8 mouse cellular contexts compared by ENCODE assay signal in the genomic region with DNA sequence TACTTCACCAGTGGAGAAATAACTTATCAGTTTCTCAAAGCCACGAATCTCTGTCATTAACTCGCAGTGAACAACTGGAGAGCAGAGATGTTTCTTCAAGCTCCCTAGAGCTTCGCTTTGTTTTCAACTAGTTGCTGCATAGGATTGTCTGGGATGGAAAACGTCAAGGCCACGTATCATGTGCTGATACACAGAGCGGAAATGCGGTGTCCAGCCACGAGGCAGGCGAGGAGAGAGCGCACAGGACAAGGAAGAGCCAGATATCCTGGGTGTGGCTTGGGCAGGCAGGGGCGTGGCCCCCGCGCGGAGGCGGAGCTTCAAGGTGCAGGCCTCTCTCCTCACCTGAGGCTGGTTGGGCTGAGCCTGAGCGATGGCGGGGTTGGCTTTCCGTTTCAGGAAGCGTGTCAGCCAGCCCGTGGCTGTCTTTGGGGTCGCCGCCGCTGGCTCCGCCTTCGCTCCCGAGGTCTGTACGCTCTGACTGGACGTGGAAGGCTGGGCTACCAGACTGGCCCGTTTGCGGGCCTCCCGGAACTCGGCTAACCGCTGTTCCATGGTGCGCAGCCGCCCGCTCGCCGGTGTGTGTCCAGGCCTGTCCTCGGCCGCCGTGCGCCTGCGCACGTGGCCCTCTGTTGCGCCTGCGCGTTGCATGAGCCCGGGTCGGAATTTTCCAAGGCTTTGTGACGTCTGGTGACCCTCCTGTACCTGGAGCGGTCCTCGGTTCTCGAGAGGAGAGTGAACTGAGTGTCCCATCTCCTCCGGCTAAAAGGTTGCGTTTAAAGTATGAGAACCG. TPM values are rescaled to one million over a fixed set of nuclear protein-coding genes. Genes with fewer than 3 reads are reported as not detected.
A peak's percentile ranks its signal among the peaks of the same experiment; 100 is the strongest.
DNase-seq lines count a peak whose midpoint lies in the region; ATAC-seq and TF ChIP-seq lines count a peak whose summit lies in the region.

No protein-coding gene starts in this region.

- H3ac ChIP-seq in C2C12 (ENCODE audit: control insufficient read depth, insufficient read length, low read depth): peak overlapping the region; percentile 55
- H3ac ChIP-seq in myocyte (ENCODE audit: control insufficient read depth, insufficient read length): peak overlapping the region; percentile 31

- H3K36me3 ChIP-seq in C2C12 (ENCODE audit: control insufficient read depth, insufficient read depth) (no peaks in the 10 kb centered on the region), myocyte (ENCODE audit: control insufficient read depth, insufficient read depth) (no peaks in the 10 kb centered on the region)
- no peaks in the 10 kb centered on the region for H3K36me3 ChIP-seq in erythroblast, embryonic 14.5 days (ENCODE audit: control insufficient read depth)
- H3K36me3 ChIP-seq in heart, embryonic 11.5 days (ENCODE audit: control insufficient read depth, insufficient read depth, low read length): no peaks in the 10 kb centered on the region
- no peaks in the 10 kb centered on the region for H3K36me3 ChIP-seq in kidney, embryonic 16.5 days (ENCODE audit: insufficient read depth, low read length)
- H3K36me3 ChIP-seq in liver, adult 2 months (ENCODE audit: control insufficient read depth, insufficient read depth, low read length): no peaks in the 10 kb centered on the region
- no peaks in the 10 kb centered on the region; the same call in 1 of the 2 replicates for H3K36me3 ChIP-seq in splenic B cell, adult 2 months (ENCODE audit: control insufficient read depth, insufficient read depth, low read length, poor library complexity, severe bottlenecking)

- no peak for TF ChIP-seq CTCF in C2C12 (IDR thresholded peaks at IDR 0.05; ENCODE audit: control insufficient read depth, insufficient read depth, insufficient read length)
- no peak for TF ChIP-seq CTCF in brain, embryonic 14.5 days (IDR thresholded peaks at IDR 0.05; ENCODE audit: borderline replicate concordance, extremely low read depth, insufficient read depth, insufficient read length)
- no peak for TF ChIP-seq CTCF in liver, adult 2 months (IDR thresholded peaks at IDR 0.05; ENCODE audit: low read depth, low read length)

- DNase-seq in brain, embryonic 14.5 days (ENCODE audit: low read depth): peak; percentile 97
- DNase-seq in liver, adult 2 months (ENCODE audit: extremely low read depth, low read depth, low spot score): peak; percentile 92
- DNase-seq in splenic B cell, adult 2 months (ENCODE audit: low read depth, low spot score): peak; percentile 96

- peak overlapping the region; percentile 90 for H3K4me2 ChIP-seq in heart, embryonic 11.5 days
- H3K4me2 ChIP-seq in kidney, embryonic 16.5 days (replicated peaks; ENCODE audit: low read depth, low read length): peak overlapping the region; percentile 84
- peak overlapping the region; percentile 99 for H3K4me2 ChIP-seq in myocyte (ENCODE audit: low read depth)

- H3K4me3 ChIP-seq in C2C12 (ENCODE audit: insufficient read depth, poor library complexity, severe bottlenecking) (peak overlapping the region; percentile 25), myocyte (peak overlapping the region; percentile 54)
- peak overlapping the region; percentile 71 for H3K4me3 ChIP-seq in erythroblast, embryonic 14.5 days (replicated peaks)
- H3K4me3 ChIP-seq in heart, embryonic 11.5 days (ENCODE audit: low read depth, low read length): peak overlapping the region; percentile 56
- H3K4me3 ChIP-seq in kidney, embryonic 16.5 days (ENCODE audit: low read length): peak overlapping the region; percentile 67
- peak overlapping the region; percentile 59 for H3K4me3 ChIP-seq in liver, adult 2 months (ENCODE audit: insufficient read depth, low read depth, low read length)

- H3K27ac ChIP-seq in heart, embryonic 11.5 days (ENCODE audit: low read depth, low read length): peak overlapping the region; percentile 93
- peak overlapping the region; percentile 99 for H3K27ac ChIP-seq in kidney, embryonic 16.5 days (ENCODE audit: low read length)
- H3K27ac ChIP-seq in liver, adult 2 months (replicated peaks; ENCODE audit: insufficient read depth, low read depth, low read length): peak overlapping the region; percentile 84

- 2% methylated on average over 56 of the region's 56 CpGs for WGBS in heart, embryonic 11.5 days (ENCODE audit: insufficient replicate concordance)
- WGBS in kidney, embryonic 16.5 days: under 1% methylated on average over 56 of the region's 56 CpGs
- WGBS in liver, adult 2 months: under 1% methylated on average over 56 of the region's 56 CpGs

- peaks cover 31% of the 10 kb centered on the region for H3K4me1 ChIP-seq in erythroblast, embryonic 14.5 days (ENCODE audit: control insufficient read depth)
- peaks cover 7% of the 10 kb centered on the region; the same call in 1 of the 2 replicates for H3K4me1 ChIP-seq in heart, embryonic 11.5 days (ENCODE audit: control insufficient read depth, insufficient read depth, low read length)
- H3K4me1 ChIP-seq in kidney, embryonic 16.5 days (ENCODE audit: insufficient read depth, low read length): peaks cover 23% of the 10 kb centered on the region
- peaks cover 22% of the 10 kb centered on the region for H3K4me1 ChIP-seq in liver, adult 2 months (ENCODE audit: control insufficient read depth, insufficient read depth, low read length)

- H3K79me3 ChIP-seq in C2C12 (ENCODE audit: low read depth): no peaks in the 10 kb centered on the region

- no peaks in the 10 kb centered on the region for H3K79me2 ChIP-seq in C2C12 (ENCODE audit: control insufficient read depth, insufficient read depth)
- H3K79me2 ChIP-seq in liver, adult 2 months (ENCODE audit: control insufficient read depth, insufficient read depth, low read length): no peaks in the 10 kb centered on the region; the same call in 1 of the 2 replicates
- H3K79me2 ChIP-seq in myocyte (ENCODE audit: control insufficient read depth, insufficient read depth): no peaks in the 10 kb centered on the region

- H3K27me3 ChIP-seq in C2C12 (ENCODE audit: control insufficient read depth, insufficient read depth, insufficient read length) (no peaks in the 10 kb centered on the region), myocyte (ENCODE audit: control insufficient read depth, insufficient read depth, insufficient read length) (no peaks in the 10 kb centered on the region)
- no peaks in the 10 kb centered on the region for H3K27me3 ChIP-seq in erythroblast, embryonic 14.5 days (ENCODE audit: control insufficient read depth)
- no peaks in the 10 kb centered on the region for H3K27me3 ChIP-seq in heart, embryonic 11.5 days (ENCODE audit: control insufficient read depth, insufficient read depth, low read length)
- no peaks in the 10 kb centered on the region for H3K27me3 ChIP-seq in kidney, embryonic 16.5 days (ENCODE audit: insufficient read depth, low read length)
- H3K27me3 ChIP-seq in liver, adult 2 months (ENCODE audit: control insufficient read depth, insufficient read depth, low read length): no peaks in the 10 kb centered on the region
- H3K27me3 ChIP-seq in splenic B cell, adult 2 months (ENCODE audit: control insufficient read depth, insufficient read depth, low read length, poor library complexity, severe bottlenecking): no peaks in the 10 kb centered on the region

- ATAC-seq in heart, embryonic 11.5 days (replicated peaks; ENCODE audit: insufficient number of reproducible peaks, low FRiP score, low TSS enrichment): peak; percentile 95
- peak; percentile 99 for ATAC-seq in kidney, embryonic 16.5 days (ENCODE audit: low FRiP score, low TSS enrichment)

- peak; percentile 83 for TF ChIP-seq POLR2A in brain, embryonic 14.5 days (IDR thresholded peaks at IDR 0.05; ENCODE audit: borderline replicate concordance, extremely low read depth, insufficient read depth, insufficient read length, poor library complexity, severe bottlenecking)
- peak; percentile 70 for TF ChIP-seq POLR2A in liver, adult 2 months (IDR thresholded peaks at IDR 0.05; ENCODE audit: extremely low read depth, insufficient read depth, low read length)
- peak; percentile 83 for TF ChIP-seq POLR2A in myocyte (IDR thresholded peaks at IDR 0.05; ENCODE audit: insufficient read length, low read depth)

- no peaks in the 10 kb centered on the region for H3K9me3 ChIP-seq in erythroblast, embryonic 14.5 days (ENCODE audit: control insufficient read depth, low read length)
- H3K9me3 ChIP-seq in heart, embryonic 11.5 days (replicated peaks; ENCODE audit: control insufficient read depth, low read length): no peaks in the 10 kb centered on the region
- H3K9me3 ChIP-seq in kidney, embryonic 16.5 days (ENCODE audit: low read length): no peaks in the 10 kb centered on the region

- peak overlapping the region; percentile 82 for H3K9ac ChIP-seq in heart, embryonic 11.5 days (ENCODE audit: low read depth, low read length)
- H3K9ac ChIP-seq in kidney, embryonic 16.5 days (replicated peaks; ENCODE audit: low read length): peak overlapping the region; percentile 88
- peak overlapping the region; percentile 74 for H3K9ac ChIP-seq in liver, adult 2 months (ENCODE audit: low read depth, low read length)

TF ChIP-seq in C2C12, 6 proteins besides CTCF, POLR2A, EP300 and RAD21:
- TF ChIP-seq MYOG (IDR thresholded peaks at IDR 0.05; ENCODE audit: control insufficient read depth, extremely low read depth, insufficient read length): no peak
- TF ChIP-seq MAX (IDR thresholded peaks at IDR 0.05): peak; percentile 98
- peak; percentile 48 for TF ChIP-seq USF1 (IDR thresholded peaks at IDR 0.05; ENCODE audit: low read depth)

TF ChIP-seq in myocyte, 11 proteins besides CTCF, POLR2A, EP300 and RAD21:
- no peak for TF ChIP-seq E2F4 (IDR thresholded peaks at IDR 0.05; ENCODE audit: insufficient read depth)
- TF ChIP-seq USF1 (IDR thresholded peaks at IDR 0.05; ENCODE audit: low read depth): peak; percentile 48
- peak; percentile 91 for TF ChIP-seq POLR2AphosphoS2 (IDR thresholded peaks at IDR 0.05; ENCODE audit: insufficient read length, low read depth)
- TF ChIP-seq TCF12 (IDR thresholded peaks at IDR 0.05; ENCODE audit: insufficient read depth, poor library complexity, severe bottlenecking): no peak
- no peak for TF ChIP-seq TCF3 (IDR thresholded peaks at IDR 0.05; ENCODE audit: insufficient read length, low read depth)
- TF ChIP-seq CEBPB (IDR thresholded peaks at IDR 0.05; ENCODE audit: insufficient read depth, poor library complexity, severe bottlenecking): 0 out of 2 replicates have a peak, but pooled peaks have one; percentile 2
- peak; percentile 93 for TF ChIP-seq MAX (IDR thresholded peaks at IDR 0.05; ENCODE audit: low read depth)
- TF ChIP-seq MYOD1 (IDR thresholded peaks at IDR 0.05; ENCODE audit: control insufficient read depth in 1 of 3, insufficient read length in 2 of 3, low read depth in 2 of 3): peak in 1 of 3 experiments; percentile 24
- TF ChIP-seq REST (IDR thresholded peaks at IDR 0.05; ENCODE audit: insufficient read depth, insufficient read length): no peak

RNA-seq across cellular contexts. Expression of a gene that starts 55.6 kb away (rescaled TPM):
- polyA plus RNA-seq in C2C12 (2012; fragmentation: generic; extraction: Trizol): 8.0 TPM
- 8.8 and 12.8 TPM in 2 replicates for polyA plus RNA-seq in brain, embryonic 14.5 days (2012; rRNA removed)
- 0.13 and 0.26 TPM in 2 replicates for polyA plus RNA-seq in erythroblast, embryonic 14.5 days (2012)
- 8.4 and 8.6 TPM in 2 replicates for polyA plus RNA-seq in heart, embryonic 11.5 days (2014; fragmentation: Nextera tagmentation; extraction: Ambion mirVana)
- 13.4 and 13.6 TPM in 2 replicates for polyA plus RNA-seq in kidney, embryonic 16.5 days (2015; fragmentation: Nextera tagmentation; extraction: Ambion mirVana)
- 4.1 and 4.6 TPM in 2 replicates for total RNA-seq in liver, adult 2 months (2014; rRNA removed)
- polyA plus RNA-seq in liver, adult 2 months (2012; rRNA removed): 10.0 and 10.9 TPM in 2 replicates
- 10.5 TPM for polyA plus RNA-seq in myocyte (2012; fragmentation: generic; extraction: Trizol)

Comparison
In these comparisons a context has a peak if more than half of its experiments do, and no peak if none do; other contexts are left out.
1. Peak in every context shown above with its lines: DNase-seq, ATAC-seq, H3K4me3 ChIP-seq and H3K27ac ChIP-seq.